21 mouse cellular contexts compared by ENCODE assay signal in the genomic region with DNA sequence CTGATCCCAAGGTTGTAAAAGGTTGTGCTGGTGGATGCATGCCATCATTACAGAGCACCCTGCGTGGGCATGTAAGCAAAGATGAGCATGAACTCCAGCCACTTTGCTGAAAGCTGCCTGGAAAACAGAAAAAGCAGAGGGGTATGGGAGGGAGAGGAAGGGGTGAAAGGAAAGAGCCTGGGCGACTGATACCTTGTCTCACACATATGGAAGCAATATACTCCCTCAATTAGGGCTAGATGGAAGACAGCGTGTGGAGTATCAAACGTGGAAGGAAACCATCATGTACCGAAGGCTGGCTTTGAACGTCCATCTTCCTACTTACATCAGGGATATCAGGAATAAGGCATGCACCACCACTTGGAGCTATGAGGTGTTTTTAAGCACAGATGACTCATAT. TPM values are rescaled to one million over a fixed set of nuclear protein-coding genes. Genes with fewer than 3 reads are reported as not detected.
DNase-seq lines count a peak whose midpoint lies in the region; ATAC-seq and TF ChIP-seq lines count a peak whose summit lies in the region.
"Had no signal": no experiment of that assay in that cellular context is flagged by ENCODE, and none has a peak within 500 bp of the region (broad histone marks: within the 10 kb centered on the region; RNA-seq: fewer than 3 reads in every experiment).

No protein-coding gene starts in this region.

- no peak for TF ChIP-seq CTCF in ES-Bruce4 (IDR thresholded peaks at IDR 0.05; ENCODE audit: low read depth, low read length)

- DNase-seq in embryo, embryonic 10.5 days (ENCODE audit: low spot score), result peak; percentile 26
- no peak for DNase-seq in embryo, embryonic 11 days
- no peak for DNase-seq in hindbrain, embryonic 14.5 days (ENCODE audit: low spot score)
- DNase-seq in hindbrain, embryonic 10.5 days (ENCODE audit: low spot score), result no peak
- peak; percentile 66 for DNase-seq in embryonic facial prominence, embryonic 11.5 days (ENCODE audit: low spot score)
- DNase-seq: adrenal gland, adult 8-10 months; cerebellum, adult 11 months; cerebellum, adult 8-10 months; cerebellum, postnatal 14 days; heart, adult 18-20 months; heart, postnatal 10 days; heart, postnatal 4 days had no signal

- 0 out of 2 replicates have a peak overlapping the region, but pooled peaks have one; percentile 20 for H3K27ac ChIP-seq in hindbrain, embryonic 14.5 days
- H3K27ac ChIP-seq in hindbrain, embryonic 10.5 days, result no peak overlapping the region
- H3K27ac ChIP-seq in ES-Bruce4 (ENCODE audit: insufficient read depth, low read length), result 0 out of 2 replicates have a peak overlapping the region, but pooled peaks have one; percentile 41
- H3K27ac ChIP-seq in embryonic facial prominence, embryonic 11.5 days (replicated peaks; ENCODE audit: low read depth, low read length), result no peak overlapping the region
- H3K27ac ChIP-seq: embryonic facial prominence, embryonic 13.5 days; forebrain, embryonic 12.5 days; heart, embryonic 10.5 days had no signal

- no peak for TF ChIP-seq POLR2A in ES-Bruce4 (IDR thresholded peaks at IDR 0.05; ENCODE audit: insufficient read depth, low read length)

- WGBS in hindbrain, embryonic 14.5 days, result 88% methylated on average over 6 of the region's 6 CpGs
- 73% methylated on average over 6 of the region's 6 CpGs for WGBS in hindbrain, embryonic 10.5 days
- WGBS in embryonic facial prominence, embryonic 11.5 days, result 37% methylated on average over 6 of the region's 6 CpGs

- H3K4me1 ChIP-seq in hindbrain, embryonic 14.5 days (replicated peaks; ENCODE audit: control insufficient read depth, insufficient read depth, low read length), result peaks cover 9% of the 10 kb centered on the region; the same call in 1 of the 2 replicates
- H3K4me1 ChIP-seq in hindbrain, embryonic 10.5 days (replicated peaks), result 0 out of 2 replicates have a peak, but pooled peaks cover under 1% of the 10 kb centered on the region
- no peaks in the 10 kb centered on the region for H3K4me1 ChIP-seq in ES-Bruce4 (ENCODE audit: control insufficient read depth, insufficient read depth, low read length)
- 0 out of 2 replicates have a peak, but pooled peaks cover 3% of the 10 kb centered on the region for H3K4me1 ChIP-seq in embryonic facial prominence, embryonic 11.5 days (ENCODE audit: control insufficient read depth, insufficient read depth, low read length)

- no peak overlapping the region for H3K9ac ChIP-seq in hindbrain, embryonic 14.5 days
- H3K9ac ChIP-seq in ES-Bruce4 (ENCODE audit: low read depth, poor library complexity, severe bottlenecking), result no peak overlapping the region
- H3K9ac ChIP-seq in embryonic facial prominence, embryonic 11.5 days (replicated peaks; ENCODE audit: low read length), result no peak overlapping the region
- H3K9ac ChIP-seq: embryonic facial prominence, embryonic 13.5 days; forebrain, embryonic 12.5 days had no signal

- H3K9me3 ChIP-seq in hindbrain, embryonic 14.5 days (ENCODE audit: control insufficient read depth, low read length), result no peaks in the 10 kb centered on the region
- H3K9me3 ChIP-seq in hindbrain, embryonic 10.5 days, result peaks cover 6% of the 10 kb centered on the region; the same call in 1 of the 2 replicates
- 0 out of 2 replicates have a peak, but pooled peaks cover 3% of the 10 kb centered on the region for H3K9me3 ChIP-seq in ES-Bruce4 (replicated peaks; ENCODE audit: control insufficient read depth, insufficient read depth, low read length, poor library complexity, severe bottlenecking)
- H3K9me3 ChIP-seq in embryonic facial prominence, embryonic 11.5 days (replicated peaks; ENCODE audit: control insufficient read depth, low read length), result no peaks in the 10 kb centered on the region
- H3K9me3 ChIP-seq: embryonic facial prominence, embryonic 13.5 days; forebrain, embryonic 12.5 days; heart, embryonic 10.5 days had no signal

- no peak for ATAC-seq in hindbrain, embryonic 14.5 days (ENCODE audit: low FRiP score)
- no peak for ATAC-seq in embryonic facial prominence, embryonic 11.5 days (replicated peaks; ENCODE audit: insufficient number of reproducible peaks, low FRiP score, low TSS enrichment, low read depth)
- ATAC-seq: forebrain, embryonic 16.5 days; hindbrain, embryonic 16.5 days; inflammation-experienced regulatory T-cells, adult 6 months; intestine, postnatal 0 days had no signal

- H3K4me2 ChIP-seq in hindbrain, embryonic 14.5 days (replicated peaks), result no peak overlapping the region
- H3K4me2 ChIP-seq in embryonic facial prominence, embryonic 11.5 days (ENCODE audit: low read depth, low read length), result no peak overlapping the region
- H3K4me2 ChIP-seq: embryonic facial prominence, embryonic 13.5 days; forebrain, embryonic 12.5 days had no signal

- H3K27me3 ChIP-seq in hindbrain, embryonic 14.5 days (ENCODE audit: control insufficient read depth, insufficient read depth, low read length), result no peaks in the 10 kb centered on the region
- no peaks in the 10 kb centered on the region for H3K27me3 ChIP-seq in hindbrain, embryonic 10.5 days (ENCODE audit: insufficient read depth, poor library complexity, severe bottlenecking)
- no peaks in the 10 kb centered on the region for H3K27me3 ChIP-seq in ES-Bruce4 (ENCODE audit: control insufficient read depth, insufficient read depth, low read length, poor library complexity, severe bottlenecking)
- no peaks in the 10 kb centered on the region for H3K27me3 ChIP-seq in embryonic facial prominence, embryonic 11.5 days (ENCODE audit: control insufficient read depth, insufficient read depth, low read length)
- H3K27me3 ChIP-seq: CH12.LX; embryonic facial prominence, embryonic 13.5 days; forebrain, embryonic 12.5 days had no signal

- no peak for TF ChIP-seq EP300 in ES-Bruce4 (IDR thresholded peaks at IDR 0.05; ENCODE audit: insufficient read depth, low read depth, low read length)

- H3K4me3 ChIP-seq in hindbrain, embryonic 14.5 days (replicated peaks; ENCODE audit: low read length), result no peak overlapping the region
- H3K4me3 ChIP-seq in hindbrain, embryonic 10.5 days, result no peak overlapping the region
- H3K4me3 ChIP-seq in ES-Bruce4 (ENCODE audit: low read depth, low read length), result no peak overlapping the region
- no peak overlapping the region for H3K4me3 ChIP-seq in embryonic facial prominence, embryonic 11.5 days (ENCODE audit: low read depth, low read length)
- H3K4me3 ChIP-seq: embryonic facial prominence, embryonic 13.5 days; forebrain, embryonic 12.5 days; heart, embryonic 10.5 days had no signal

- no peaks in the 10 kb centered on the region for H3K36me3 ChIP-seq in hindbrain, embryonic 14.5 days (replicated peaks; ENCODE audit: control insufficient read depth, insufficient read depth)
- H3K36me3 ChIP-seq in hindbrain, embryonic 10.5 days, result peaks cover 16% of the 10 kb centered on the region
- H3K36me3 ChIP-seq in ES-Bruce4 (ENCODE audit: control insufficient read depth, insufficient read depth, low read length, poor library complexity, severe bottlenecking), result peaks cover 5% of the 10 kb centered on the region; the same call in 1 of the 2 replicates
- no peaks in the 10 kb centered on the region for H3K36me3 ChIP-seq in embryonic facial prominence, embryonic 11.5 days (replicated peaks; ENCODE audit: control insufficient read depth, insufficient read depth, low read depth, low read length)
- H3K36me3 ChIP-seq: forebrain, embryonic 12.5 days had no signal

RNA-seq across cellular contexts. Expression of gene Tbl1xr1, which starts 29.0 kb away (rescaled TPM):
- 23.1 and 23.9 TPM in 2 replicates for polyA plus RNA-seq in hindbrain, embryonic 14.5 days (2014; fragmentation: Nextera tagmentation; extraction: Ambion mirVana)
- 19.7 and 26.5 TPM in 2 replicates for polyA plus RNA-seq in hindbrain, embryonic 10.5 days (2016; fragmentation: Nextera tagmentation; extraction: Ambion mirVana)
- polyA plus RNA-seq in ES-Bruce4 (2011; ENCODE audit: insufficient read depth, insufficient read length, low read depth, missing spikeins), result 50.0 and 64.4 TPM in 2 replicates
- polyA plus RNA-seq in embryonic facial prominence, embryonic 11.5 days (2014; fragmentation: Nextera tagmentation; extraction: Ambion mirVana), result 23.1 and 23.8 TPM in 2 replicates

Comparison
In these comparisons a context has a peak if more than half of its experiments do, and no peak if none do; other contexts are left out.
1. DNase-seq: peak in embryo, embryonic 10.5 days (single experiment) and embryonic facial prominence, embryonic 11.5 days (single experiment); none in embryo, embryonic 11 days (single experiment), hindbrain, embryonic 14.5 days (single experiment) and hindbrain, embryonic 10.5 days (single experiment).
2. H3K27ac ChIP-seq: peak in hindbrain, embryonic 14.5 days (single experiment) and ES-Bruce4 (single experiment); none in hindbrain, embryonic 10.5 days (single experiment) and embryonic facial prominence, embryonic 11.5 days (single experiment).